Mouse (Mus musculus) spleen, adult 2 months (tissue): ENCODE data around the gene Gmcl1. TPM values are rescaled to one million over a fixed set of nuclear protein-coding genes. Genes with fewer than 3 reads are reported as not detected.

Source experiments
- DNase-seq, 2 experiments: peaks; one replicate each; pipeline versions ENCODE4 v3.0.0 to v3.0.0-alpha.2; 2012 to 2021; ENCODE audit warnings: low spot score in 2 of 2, low read depth in 1 of 2
- H3K27ac ChIP-seq: fragments of 200-500 bp; 2 replicates; pipeline ENCODE4 v1.5.1; 2012; ENCODE audit warnings: low read length, inconsistent platforms; ENCODE audit not compliant: insufficient read depth
- H3K27me3 ChIP-seq: fragments of 200-500 bp; 2 replicates; pipeline ENCODE4 v1.6.1; 2012; ENCODE audit warnings: mild to moderate bottlenecking, moderate library complexity, low read length, inconsistent platforms; ENCODE audit not compliant: control insufficient read depth, insufficient read depth
- H3K36me3 ChIP-seq: fragments of 200-500 bp; 2 replicates; pipeline ENCODE4 v1.6.1; 2012; ENCODE audit warnings: mild to moderate bottlenecking, low read length, inconsistent platforms; ENCODE audit not compliant: control insufficient read depth, insufficient read depth
- H3K4me1 ChIP-seq: fragments of 200-500 bp; 2 replicates; pipeline ENCODE4 v1.6.1; 2011; ENCODE audit warnings: inconsistent platforms; ENCODE audit not compliant: control insufficient read depth, insufficient read depth, insufficient read length
- H3K4me3 ChIP-seq: fragments of 200-500 bp; 2 replicates; pipeline ENCODE4 v1.5.1; 2011; ENCODE audit warnings: mild to moderate bottlenecking, inconsistent platforms; ENCODE audit not compliant: insufficient read depth, insufficient read length; ENCODE audit errors: extremely low read depth
- CTCF ChIP-seq: fragments of 200-500 bp; IDR thresholded peaks from 2 replicates; pipeline ENCODE4 v1.5.1; 2011; ENCODE audit warnings: mild to moderate bottlenecking, inconsistent platforms; ENCODE audit not compliant: insufficient read depth, insufficient read length, insufficient replicate concordance; ENCODE audit errors: extremely low read depth
- POLR2A ChIP-seq: fragments of 200-500 bp; IDR thresholded peaks from 2 replicates; pipeline ENCODE4 v1.6.1; 2011; ENCODE audit warnings: low read depth, low read length, inconsistent platforms
- WGBS: fragments of 180-500 bp; shearing (Covaris S2); methylation state at CpG from one replicate; pipeline ENCODE4 v1.1.7; 2018; 5-methylcytosine and 5-hydroxymethylcytosine counted together
- polyA plus RNA-seq: library from polyadenylated mRNA; depleted of rRNA; stranded (reverse); fragments of >200 nt; gene quantifications from 2 replicates; pipeline ENCODE4 v1.2.3, GENCODE M21; 2012

Gene Gmcl1
- polyA plus RNA-seq, 1 experiment: 5.4 TPM

GRCm38 (mm10) chr6:86776001-86776705 is 43.0 kb upstream of the Gmcl1 start:
- no peak for TF ChIP-seq POLR2A
- no peak for TF ChIP-seq CTCF
- DNase-seq: no peak
- Histone ChIP-seq H3K27me3 (no peaks in the 10 kb centered on the region), H3K4me3 (no peak overlapping the region), H3K4me1 (no peaks in the 10 kb centered on the region), H3K27ac (no peak overlapping the region), H3K36me3 (no peaks in the 10 kb centered on the region)
- WGBS: 89% methylated on average over 8 of the region's 8 CpGs

- Histone ChIP-seq H3K27me3 (no peaks in the 10 kb centered on the region), H3K4me3 (no peak overlapping the region), H3K4me1 (no peaks in the 10 kb centered on the region), H3K36me3 (no peaks in the 10 kb centered on the region), H3K27ac (no peak overlapping the region)
- 91% methylated on average over 6 of the region's 6 CpGs for WGBS
- no peak for TF ChIP-seq POLR2A
- no peak for DNase-seq
Measured at GRCm38 (mm10) chr6:86774937-86775336, 41.8 kb upstream of the Gmcl1 start.

GRCm38 (mm10) chr6:86773830-86774229 is 40.6 kb upstream of the Gmcl1 start:
- TF ChIP-seq POLR2A (no peak), CTCF (no peak)
- no peak overlapping the region for H3K27ac ChIP-seq
- 81% methylated on average over 4 of the region's 4 CpGs for WGBS
- H3K36me3 ChIP-seq: no peaks in the 10 kb centered on the region
- H3K4me3 ChIP-seq: no peak overlapping the region
- no peaks in the 10 kb centered on the region for H3K27me3 ChIP-seq
- no peak for DNase-seq
- H3K4me1 ChIP-seq: no peaks in the 10 kb centered on the region

- 70% methylated on average over 7 of the region's 7 CpGs for WGBS
- no peaks in the 10 kb centered on the region for H3K27me3 ChIP-seq
- DNase-seq: no peak
- H3K36me3 ChIP-seq: no peaks in the 10 kb centered on the region
- no peaks in the 10 kb centered on the region for H3K4me1 ChIP-seq
- H3K27ac ChIP-seq: no peak overlapping the region
- no peak overlapping the region for H3K4me3 ChIP-seq
- no peak for TF ChIP-seq POLR2A
- no peak for TF ChIP-seq CTCF
Measured at GRCm38 (mm10) chr6:86772631-86773030, 39.4 kb upstream of the Gmcl1 start.

GRCm38 (mm10) chr6:86768938-86769337 is 35.8 kb upstream of the Gmcl1 start:
- Histone ChIP-seq H3K27me3 (no peaks in the 10 kb centered on the region), H3K36me3 (no peaks in the 10 kb centered on the region), H3K4me3 (no peak overlapping the region), H3K27ac (no peak overlapping the region), H3K4me1 (peaks cover 5% of the 10 kb centered on the region; the same call in 1 of the 2 replicates)
- DNase-seq: no peak
- 90% methylated on average over 4 of the region's 4 CpGs for WGBS
- no peak for TF ChIP-seq CTCF
- TF ChIP-seq POLR2A: no peak

GRCm38 (mm10) chr6:86768186-86768776 is 35.1 kb upstream of the Gmcl1 start:
- H3K4me3 ChIP-seq: no peak overlapping the region
- H3K27ac ChIP-seq: no peak overlapping the region
- peaks cover 5% of the 10 kb centered on the region; the same call in 1 of the 2 replicates for H3K4me1 ChIP-seq
- TF ChIP-seq CTCF: no peak
- TF ChIP-seq POLR2A: no peak
- WGBS: 85% methylated on average over 4 of the region's 4 CpGs
- DNase-seq: no peak
- H3K36me3 ChIP-seq: no peaks in the 10 kb centered on the region
- no peaks in the 10 kb centered on the region for H3K27me3 ChIP-seq

- Histone ChIP-seq H3K36me3 (no peaks in the 10 kb centered on the region), H3K4me3 (no peak overlapping the region), H3K4me1 (peaks cover 5% of the 10 kb centered on the region; the same call in 1 of the 2 replicates), H3K27me3 (no peaks in the 10 kb centered on the region), H3K27ac (no peak overlapping the region)
- 77% methylated on average over 3 of the region's 3 CpGs for WGBS
- TF ChIP-seq CTCF (no peak), POLR2A (no peak)
- no peak for DNase-seq
Measured at GRCm38 (mm10) chr6:86767465-86767864, 34.3 kb upstream of the Gmcl1 start.
